ENCODE assay signal across 8 mouse cellular contexts in the genomic region with DNA sequence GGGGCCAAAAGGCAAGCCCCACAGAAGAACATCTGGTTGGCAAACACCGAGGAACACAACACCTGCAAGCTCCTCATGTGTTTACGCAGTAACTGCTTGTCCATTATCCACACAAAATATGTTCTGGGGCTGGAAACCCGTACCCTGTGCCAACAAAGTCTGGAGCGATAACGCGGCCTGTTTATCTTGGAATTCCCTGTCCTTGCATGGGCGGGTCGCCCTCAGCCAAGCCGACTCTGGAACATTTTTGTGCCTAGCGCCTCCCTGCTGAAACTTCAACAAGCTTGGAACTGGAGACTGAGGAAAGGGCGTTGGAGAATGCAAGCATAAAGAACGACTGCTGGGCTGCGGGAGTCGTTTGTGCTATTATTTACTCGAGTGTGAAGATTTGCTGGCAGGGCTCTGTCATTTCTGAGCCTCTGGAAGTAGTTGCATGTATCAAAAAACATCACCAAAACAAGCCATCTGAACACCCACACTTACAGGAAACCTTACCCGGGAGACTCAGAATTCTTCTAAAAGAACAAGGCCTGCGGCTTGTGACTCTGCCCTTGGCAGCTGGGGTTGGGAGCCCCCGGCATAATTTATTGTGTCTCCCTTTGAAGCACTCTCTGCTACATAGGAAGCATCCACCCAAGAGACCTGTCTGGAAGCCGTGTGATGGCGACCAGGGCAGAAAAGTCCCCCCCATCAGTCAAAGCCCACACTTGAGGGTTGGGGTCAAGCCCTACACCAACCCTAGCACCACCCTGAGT.
A peak's percentile ranks its signal among the peaks of the same experiment; 100 is the strongest.
DNase-seq lines count a peak whose midpoint lies in the region; ATAC-seq and TF ChIP-seq lines count a peak whose summit lies in the region.

No protein-coding gene starts in this region.

- WGBS in embryonic facial prominence, embryonic 14.5 days, result 48% methylated on average over 20 of the region's 20 CpGs
- WGBS in embryonic facial prominence, embryonic 10.5 days, result 81% methylated on average over 20 of the region's 20 CpGs
- 58% methylated on average over 20 of the region's 20 CpGs for WGBS in heart, embryonic 10.5 days
- WGBS in lung, embryonic 15.5 days, result 22% methylated on average over 20 of the region's 20 CpGs

- H3K9me3 ChIP-seq in embryonic facial prominence, embryonic 14.5 days (ENCODE audit: control insufficient read depth, low read length), result no peaks in the 10 kb centered on the region
- no peaks in the 10 kb centered on the region for H3K9me3 ChIP-seq in embryonic facial prominence, embryonic 10.5 days
- H3K9me3 ChIP-seq in heart, embryonic 10.5 days, result no peaks in the 10 kb centered on the region
- no peaks in the 10 kb centered on the region for H3K9me3 ChIP-seq in lung, embryonic 15.5 days

- no peaks in the 10 kb centered on the region for H3K36me3 ChIP-seq in embryonic facial prominence, embryonic 14.5 days (ENCODE audit: control insufficient read depth, insufficient read depth, low read length)
- no peaks in the 10 kb centered on the region for H3K36me3 ChIP-seq in embryonic facial prominence, embryonic 10.5 days (replicated peaks)
- no peaks in the 10 kb centered on the region for H3K36me3 ChIP-seq in heart, embryonic 10.5 days
- H3K36me3 ChIP-seq in lung, embryonic 15.5 days, result no peaks in the 10 kb centered on the region

- peak; percentile 81 for DNase-seq in embryonic facial prominence, embryonic 14.5 days (ENCODE audit: low spot score)
- no peak for DNase-seq in embryonic facial prominence, embryonic 10.5 days (ENCODE audit: low spot score)
- DNase-seq in brain, embryonic 14.5 days (ENCODE audit: low read depth), result peak; percentile 68
- DNase-seq in heart, embryonic 10.5 days (ENCODE audit: low spot score), result peak; percentile 78
- DNase-seq in kidney, postnatal 14 days, result peak; percentile 61
- DNase-seq in testis, postnatal 10 days (ENCODE audit: low spot score), result peak; percentile 67

- H3K9ac ChIP-seq in embryonic facial prominence, embryonic 14.5 days (ENCODE audit: low read depth, low read length), result no peak overlapping the region
- H3K9ac ChIP-seq in lung, embryonic 15.5 days, result no peak overlapping the region

- 0 out of 2 replicates have a peak overlapping the region, but pooled peaks have one; percentile 7 for H3K4me2 ChIP-seq in embryonic facial prominence, embryonic 14.5 days (ENCODE audit: low read depth, low read length)
- H3K4me2 ChIP-seq in lung, embryonic 15.5 days, result peak overlapping the region; percentile 40

- no peak for TF ChIP-seq POLR2A in brain, embryonic 14.5 days (IDR thresholded peaks at IDR 0.05; ENCODE audit: borderline replicate concordance, extremely low read depth, insufficient read depth, insufficient read length, poor library complexity, severe bottlenecking)

- no peak overlapping the region; the same call in 1 of the 2 replicates for H3K27ac ChIP-seq in embryonic facial prominence, embryonic 14.5 days (replicated peaks; ENCODE audit: low read depth, low read length)
- H3K27ac ChIP-seq in embryonic facial prominence, embryonic 10.5 days (replicated peaks), result no peak overlapping the region
- H3K27ac ChIP-seq in heart, embryonic 10.5 days, result no peak overlapping the region
- H3K27ac ChIP-seq in lung, embryonic 15.5 days, result peak overlapping the region; percentile 17

- H3K4me3 ChIP-seq in embryonic facial prominence, embryonic 14.5 days (ENCODE audit: low read depth, low read length), result no peak overlapping the region
- H3K4me3 ChIP-seq in embryonic facial prominence, embryonic 10.5 days, result no peak overlapping the region
- no peak overlapping the region for H3K4me3 ChIP-seq in heart, embryonic 10.5 days
- H3K4me3 ChIP-seq in lung, embryonic 15.5 days, result no peak overlapping the region

- H3K27me3 ChIP-seq in embryonic facial prominence, embryonic 14.5 days (replicated peaks; ENCODE audit: control insufficient read depth, insufficient read depth, low read length), result no peaks in the 10 kb centered on the region
- H3K27me3 ChIP-seq in embryonic facial prominence, embryonic 10.5 days (replicated peaks; ENCODE audit: low read depth, poor library complexity, severe bottlenecking), result no peaks in the 10 kb centered on the region
- H3K27me3 ChIP-seq in heart, embryonic 10.5 days (ENCODE audit: insufficient read depth, poor library complexity, severe bottlenecking), result peaks cover 33% of the 10 kb centered on the region
- no peaks in the 10 kb centered on the region for H3K27me3 ChIP-seq in lung, embryonic 15.5 days

- ATAC-seq in embryonic facial prominence, embryonic 14.5 days (ENCODE audit: low read depth), result peak; percentile 65; the same call in 1 of the 2 replicates
- peak; percentile 53; the same call in 1 of the 2 replicates for ATAC-seq in lung, embryonic 15.5 days (ENCODE audit: borderline replicate concordance, extremely low read depth, low FRiP score, low TSS enrichment)
- ATAC-seq in activated CD4-positive, CD25-positive, alpha-beta regulatory T cell, adult 4 months, result no peak

- peaks cover 18% of the 10 kb centered on the region for H3K4me1 ChIP-seq in embryonic facial prominence, embryonic 14.5 days (ENCODE audit: control insufficient read depth, insufficient read depth, low read length)
- H3K4me1 ChIP-seq in embryonic facial prominence, embryonic 10.5 days, result peaks cover 12% of the 10 kb centered on the region
- H3K4me1 ChIP-seq in heart, embryonic 10.5 days, result peaks cover 2% of the 10 kb centered on the region; the same call in 1 of the 2 replicates
- H3K4me1 ChIP-seq in lung, embryonic 15.5 days, result peaks cover 14% of the 10 kb centered on the region

- TF ChIP-seq CTCF in brain, embryonic 14.5 days (IDR thresholded peaks at IDR 0.05; ENCODE audit: borderline replicate concordance, extremely low read depth, insufficient read depth, insufficient read length), result no peak
